Mouse (Mus musculus) liver, adult (tissue): ENCODE measurements at regions not wholly inside any gene's neighbourhood (a gene's known extent, or its start where the extent isn't known, plus 50 kb on each side); places are given as distances from the start of the nearest gene placed in this dataset.

Experiments
- GATA4 ChIP-seq: IDR thresholded peaks from 2 replicates; pipeline ENCODE4 v1.6.1; 2014; ENCODE audit warnings: mild to moderate bottlenecking, low read length; ENCODE audit not compliant: insufficient replicate concordance

DNA sequence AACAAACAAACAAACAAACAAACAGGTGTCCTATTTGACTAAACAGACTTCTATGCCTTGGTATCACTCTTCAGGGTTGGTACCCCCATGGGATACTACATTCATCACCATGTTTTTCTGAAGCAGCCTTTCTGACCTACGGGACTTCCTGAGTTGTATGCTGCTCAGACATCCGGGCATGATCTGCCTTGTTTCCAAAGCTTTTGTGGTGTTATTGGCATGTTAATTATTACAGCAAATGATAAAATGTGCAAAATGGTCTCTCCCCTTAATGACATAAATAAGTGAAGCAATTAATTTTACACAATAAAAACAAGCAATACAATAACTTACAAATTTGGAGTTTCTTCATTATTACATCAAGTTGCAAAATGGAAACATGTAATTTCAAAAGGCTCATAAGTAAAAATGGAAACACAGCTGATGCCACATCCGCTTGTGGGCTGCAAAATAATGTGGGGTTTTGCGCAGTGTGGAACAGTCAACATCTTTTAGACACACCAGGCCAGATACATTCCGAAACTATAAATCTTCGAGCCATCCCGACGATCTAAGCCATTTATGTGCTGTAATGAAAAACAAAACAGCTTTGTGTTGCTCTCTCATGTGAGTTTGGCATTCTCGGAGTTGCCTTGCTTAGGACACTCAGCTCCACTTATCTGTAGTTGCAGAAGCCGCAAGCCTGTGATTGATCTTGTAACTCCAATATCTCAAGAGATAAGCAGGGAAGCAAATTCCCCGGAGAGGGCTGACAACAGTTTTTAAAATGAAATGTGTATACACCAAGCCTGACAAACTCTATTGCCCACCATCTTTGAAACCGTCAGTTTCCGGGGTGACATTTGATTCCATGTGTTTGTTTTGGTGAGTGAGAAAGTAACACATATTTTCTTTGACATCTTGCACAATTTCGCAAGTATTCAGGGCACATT is 121.3 kb downstream of the Cdca7 start:
- no peak for TF ChIP-seq GATA4

DNA sequence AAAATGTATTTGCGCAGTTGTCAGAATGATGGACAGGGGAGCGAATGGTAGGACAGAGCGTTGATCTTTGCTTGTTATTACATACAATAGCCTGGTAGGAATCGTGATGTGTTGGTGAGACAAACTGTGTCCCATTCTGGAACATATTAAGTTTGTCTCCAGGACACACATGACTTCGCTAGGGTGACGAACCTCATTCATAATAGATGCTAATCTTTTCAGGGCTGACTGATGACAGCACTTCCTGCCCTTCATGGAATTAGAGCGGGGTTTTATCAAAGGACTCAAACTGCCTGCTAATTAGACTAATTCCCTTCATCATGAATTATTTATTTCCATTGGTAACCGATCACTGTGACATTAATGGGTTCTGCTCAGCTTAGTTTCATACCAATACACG is 122.0 kb downstream of the Cdca7 start:
- TF ChIP-seq GATA4: no peak

DNA sequence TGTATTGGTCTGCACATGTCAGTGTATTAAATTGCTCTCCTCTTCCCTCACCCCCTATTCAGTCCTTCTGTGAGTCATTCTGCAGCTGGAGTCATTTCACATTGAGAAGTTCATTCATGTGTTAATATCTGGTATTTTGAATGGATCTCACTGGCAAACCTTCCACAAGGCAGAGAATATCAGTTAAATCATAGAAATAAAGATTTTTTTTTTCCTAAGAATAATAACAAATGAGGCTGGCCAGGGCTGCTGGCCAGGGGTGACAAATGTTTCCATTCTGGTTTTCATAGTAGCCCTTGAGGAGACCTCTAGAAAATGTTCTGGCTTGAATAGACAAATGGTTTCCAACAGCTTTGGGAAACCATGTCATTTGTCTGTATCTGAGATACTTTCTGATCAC is 124.8 kb downstream of the Cdca7 start:
- no peak for TF ChIP-seq GATA4

DNA sequence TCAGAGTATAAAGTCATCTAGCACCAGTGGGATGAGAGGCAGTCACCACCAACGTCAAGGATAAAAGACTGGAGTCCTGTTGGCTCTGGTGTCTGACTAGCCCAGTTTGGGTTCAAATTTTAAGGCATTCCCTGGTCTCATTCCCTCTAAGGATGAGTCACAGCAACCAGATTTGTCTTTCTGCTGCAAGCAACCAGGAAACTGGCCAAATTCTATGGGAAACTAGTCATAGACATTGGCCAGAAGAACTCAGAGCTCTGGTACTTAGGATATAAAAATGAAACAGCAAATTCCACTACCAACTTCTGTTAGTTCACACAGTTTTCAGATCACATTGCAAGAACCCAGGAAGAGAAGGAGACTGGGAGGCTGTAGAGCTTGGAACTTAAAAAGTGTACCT is 126.2 kb downstream of the Cdca7 start:
- no peak for TF ChIP-seq GATA4

DNA sequence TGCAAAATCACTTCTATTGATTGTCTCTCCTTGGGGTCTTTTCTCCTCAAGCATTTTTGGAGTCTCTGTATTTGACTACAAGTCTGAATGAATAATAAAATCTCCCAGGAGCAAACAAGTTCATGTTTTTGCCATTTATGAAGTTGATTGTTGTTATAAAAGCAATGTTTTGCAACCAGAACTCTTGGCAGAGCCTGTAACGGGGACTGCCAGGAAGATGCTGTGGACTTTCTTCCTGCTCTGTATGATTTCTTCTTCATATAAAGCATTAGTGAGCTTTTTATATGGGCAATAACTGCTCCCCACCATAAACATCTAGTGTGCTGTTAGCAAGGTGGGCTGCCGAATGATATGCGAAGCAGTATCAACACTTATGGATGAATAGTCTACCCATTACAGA is 136.3 kb downstream of the Cdca7 start:
- TF ChIP-seq GATA4: no peak

DNA sequence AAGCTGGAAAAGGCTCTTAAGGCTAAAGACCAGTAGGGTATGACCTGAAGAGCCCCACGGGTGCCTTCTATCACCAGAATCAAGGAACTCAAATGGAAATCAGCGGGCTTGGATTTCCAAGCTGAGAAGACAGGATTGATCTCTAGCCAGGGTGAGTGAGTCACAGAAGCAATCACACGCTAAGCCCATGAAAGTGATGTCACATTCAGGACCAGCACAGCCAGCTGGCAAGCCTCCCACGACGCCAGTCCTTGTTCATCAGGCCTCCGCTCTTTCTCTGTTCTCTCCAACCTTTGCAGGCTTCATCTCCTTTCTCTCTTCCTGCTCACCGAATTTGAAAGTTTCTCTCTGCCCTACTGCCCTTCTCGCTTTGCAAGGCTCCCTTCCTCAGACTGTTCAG is 138.3 kb downstream of the Cdca7 start:
- no peak for TF ChIP-seq GATA4

DNA sequence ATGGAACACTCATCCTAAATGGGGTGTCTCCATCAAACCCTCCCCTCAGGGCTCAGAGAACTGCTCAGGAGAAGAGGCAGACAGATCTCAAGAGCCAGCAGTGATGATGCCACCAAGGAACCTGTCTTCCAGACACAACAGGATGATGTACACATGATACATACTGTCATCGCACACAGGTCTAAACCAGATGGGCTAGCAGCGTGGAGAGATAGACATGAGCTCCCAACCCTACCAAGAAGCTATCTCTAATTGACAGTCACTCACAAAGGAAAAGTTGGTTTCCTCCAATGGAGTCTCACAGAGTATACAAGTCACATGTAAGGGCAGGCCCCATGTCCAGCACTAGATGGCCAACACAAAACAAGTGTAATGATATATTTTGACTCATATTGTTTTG is 139.9 kb downstream of the Cdca7 start:
- no peak for TF ChIP-seq GATA4

DNA sequence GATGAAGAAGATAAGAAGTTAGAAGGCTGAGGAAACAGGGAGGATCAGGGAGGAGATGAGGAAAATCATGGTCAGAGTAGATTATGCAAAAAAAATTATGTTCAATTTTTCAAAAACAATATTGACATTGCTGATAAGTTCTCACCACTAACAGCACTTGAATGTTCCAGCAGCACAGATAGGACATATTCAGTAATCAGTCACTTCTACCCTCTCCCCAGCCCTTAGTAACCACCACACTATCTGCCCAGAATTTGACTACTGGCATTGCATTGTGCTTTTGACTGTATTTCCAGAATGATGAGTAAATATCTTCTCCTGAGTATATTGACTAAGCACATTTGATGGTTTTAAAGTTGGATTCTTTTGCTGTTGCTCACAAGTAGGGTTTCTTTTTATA is 140.5 kb downstream of the Cdca7 start:
- TF ChIP-seq GATA4: no peak

DNA sequence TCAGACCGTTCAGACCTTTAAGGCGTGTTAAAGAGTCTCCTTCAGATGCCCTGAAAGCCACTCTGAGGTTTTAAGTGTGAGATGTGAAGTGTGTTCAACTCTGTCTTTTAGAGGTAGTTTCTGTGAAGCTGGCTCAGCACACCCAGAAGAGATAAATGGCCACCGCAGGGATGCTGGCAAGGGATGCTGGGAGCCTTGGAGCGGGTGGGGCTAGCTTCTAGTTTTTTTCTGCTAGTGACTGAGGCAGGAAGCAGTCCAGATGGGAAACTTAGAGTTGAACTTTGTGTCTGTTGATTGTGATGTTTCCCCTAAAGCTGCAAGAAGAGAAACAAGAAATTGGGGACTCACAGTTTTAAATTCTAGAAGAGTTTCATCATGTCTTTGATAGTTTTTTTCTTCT is 143.5 kb downstream of the Cdca7 start:
- TF ChIP-seq GATA4: no peak

DNA sequence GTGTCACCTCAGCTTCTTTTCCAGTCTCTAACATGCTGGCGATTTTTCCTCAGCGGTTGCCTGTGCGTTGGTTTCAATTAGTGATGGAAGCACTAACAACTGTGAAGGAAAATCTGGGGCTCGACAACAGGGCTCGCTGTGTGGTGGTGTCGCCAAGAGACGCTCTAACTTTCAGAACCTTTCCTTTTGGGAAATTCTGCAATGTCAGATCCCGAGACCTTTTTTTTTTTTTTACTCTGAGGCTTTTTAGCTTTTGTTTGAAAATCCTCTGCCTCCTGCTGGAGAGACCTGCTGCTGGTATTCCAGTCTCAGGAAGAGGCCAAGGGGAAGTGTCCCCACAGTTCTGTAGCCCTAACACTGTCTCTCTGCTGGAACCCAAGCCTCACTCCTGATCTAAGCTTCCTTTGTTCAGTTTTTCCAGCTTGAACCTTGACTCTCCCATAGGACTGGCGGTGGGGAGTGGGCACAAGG is 144.3 kb downstream of the Cdca7 start:
- no peak for TF ChIP-seq GATA4

DNA sequence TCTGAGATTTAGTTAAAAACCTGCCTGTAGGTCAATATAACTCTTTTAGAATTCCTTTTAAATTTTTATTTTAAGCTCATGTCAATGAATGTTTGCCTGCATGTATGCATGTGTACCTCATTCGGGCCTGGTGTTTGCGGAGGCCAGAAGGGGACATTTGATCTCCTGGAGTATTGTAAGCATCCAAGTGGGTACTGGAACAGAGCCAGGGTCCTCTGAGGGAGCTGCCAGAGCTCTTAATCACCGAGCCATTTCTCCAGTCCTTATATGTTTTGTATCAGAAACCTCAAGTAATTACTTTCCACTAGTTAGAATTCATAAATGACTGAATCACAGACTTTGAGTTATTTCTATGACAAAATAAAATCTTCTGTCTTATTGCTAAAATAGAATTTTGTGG is 152.0 kb downstream of the Cdca7 start:
- TF ChIP-seq GATA4: no peak

DNA sequence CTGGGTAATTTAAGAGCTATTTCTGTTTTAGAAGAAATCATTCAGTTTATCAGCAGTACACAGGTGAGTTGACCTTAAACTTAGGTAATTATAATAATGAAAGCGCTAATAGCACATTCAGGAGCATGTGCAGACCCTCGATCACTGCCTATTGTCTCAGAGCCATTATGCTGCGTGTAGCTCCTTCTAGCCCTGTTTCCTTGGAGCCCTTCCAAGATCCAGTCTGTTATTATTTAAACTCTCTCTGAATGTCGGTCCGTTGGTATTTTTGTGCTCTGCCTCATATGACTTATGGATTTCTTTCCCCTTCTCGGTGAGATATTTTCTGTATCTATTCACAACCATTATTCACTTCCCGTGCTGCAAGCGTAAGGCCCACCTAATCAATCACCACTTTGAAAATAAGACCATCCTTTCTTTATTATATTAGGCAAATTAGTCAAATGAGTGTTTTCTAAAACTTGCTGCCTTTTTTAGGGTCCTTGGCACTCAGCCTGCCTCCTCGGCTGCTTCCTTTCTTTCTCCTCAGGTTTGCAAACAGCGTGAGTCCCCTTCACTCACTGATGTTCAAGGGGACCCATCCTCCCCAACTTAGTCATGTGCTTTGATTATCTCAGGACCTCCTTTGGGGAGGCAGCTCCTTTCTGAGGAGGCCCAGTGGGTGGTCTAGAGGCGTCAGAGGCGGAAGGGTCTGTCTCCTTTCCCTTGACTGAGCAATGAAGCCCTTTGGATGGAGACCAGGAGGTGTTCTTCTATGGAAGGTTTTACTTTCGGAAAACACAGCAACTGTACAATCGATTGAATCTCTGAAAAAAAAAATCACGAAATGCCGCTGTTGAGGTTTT is 152.9 kb downstream of the Cdca7 start:
- TF ChIP-seq GATA4: no peak

DNA sequence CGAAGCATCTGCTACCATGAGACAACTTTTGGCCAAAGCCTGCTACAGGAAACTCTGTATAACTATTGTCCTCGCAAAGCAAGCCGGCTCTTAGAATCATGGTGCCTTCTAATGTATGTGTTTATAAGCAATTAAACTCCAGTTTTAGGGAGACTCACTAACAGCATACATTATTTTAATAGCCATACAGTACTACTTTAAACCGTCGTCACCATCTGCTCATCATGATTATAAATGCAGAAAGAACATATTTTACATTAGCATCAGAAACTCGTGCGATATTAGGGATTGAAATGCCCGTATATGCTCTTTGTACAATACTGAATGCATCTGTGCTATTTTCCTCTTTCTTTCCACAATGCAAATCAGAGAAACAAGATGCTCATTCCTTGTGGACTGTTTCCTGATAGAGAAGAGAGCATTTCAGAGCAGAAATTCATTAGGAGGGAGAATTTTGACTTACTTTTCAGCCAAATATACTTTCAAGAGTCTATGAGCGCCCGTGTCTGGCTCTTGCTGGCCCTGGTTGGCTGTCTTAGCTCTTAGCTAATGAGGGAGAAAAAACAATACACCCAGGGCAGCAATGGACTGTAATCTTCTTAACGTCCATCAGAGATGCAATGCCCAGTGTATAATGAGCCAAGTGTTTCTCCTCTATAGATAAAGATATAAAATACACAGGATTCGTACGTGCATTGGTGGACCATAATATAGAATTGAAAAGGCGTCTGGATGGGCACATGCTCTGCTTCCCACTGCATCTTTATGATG is 153.9 kb downstream of the Cdca7 start:
- TF ChIP-seq GATA4: no peak

DNA sequence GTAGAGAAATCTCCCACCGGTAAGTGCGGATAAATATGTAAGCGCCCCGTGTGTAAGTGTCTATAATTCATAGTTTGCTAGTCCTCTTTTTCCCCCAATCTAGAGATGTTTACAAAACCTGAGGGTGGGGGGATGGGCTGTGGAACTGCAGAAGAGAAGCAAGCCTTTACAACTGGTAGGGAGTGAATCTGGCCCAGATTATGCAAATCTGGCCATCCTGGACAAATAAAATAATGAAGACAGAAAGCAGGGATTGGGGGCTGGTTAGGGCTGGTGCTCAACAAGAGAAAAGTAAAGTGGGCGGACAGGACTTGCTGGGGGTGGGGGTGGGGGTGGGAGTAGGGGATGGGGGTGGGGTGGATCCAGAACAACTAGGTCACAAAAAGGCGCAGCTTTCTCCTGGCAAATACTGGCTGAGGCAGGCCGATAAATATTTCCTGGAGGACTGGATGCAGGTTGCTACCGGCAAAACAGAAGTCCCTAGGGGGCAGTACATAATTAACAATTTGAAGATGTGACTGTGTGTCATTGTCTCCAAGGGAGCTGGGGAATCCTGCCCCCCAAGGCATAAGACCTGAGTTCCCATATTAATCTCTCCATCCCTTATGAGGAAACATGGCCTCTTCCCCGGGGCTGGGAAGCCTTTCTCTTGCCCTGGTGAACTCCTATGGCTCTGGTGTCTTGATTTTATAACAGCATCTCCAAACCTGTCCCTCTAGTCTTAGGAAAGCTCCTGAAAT is 162.1 kb downstream of the Cdca7 start:
- no peak for TF ChIP-seq GATA4

DNA sequence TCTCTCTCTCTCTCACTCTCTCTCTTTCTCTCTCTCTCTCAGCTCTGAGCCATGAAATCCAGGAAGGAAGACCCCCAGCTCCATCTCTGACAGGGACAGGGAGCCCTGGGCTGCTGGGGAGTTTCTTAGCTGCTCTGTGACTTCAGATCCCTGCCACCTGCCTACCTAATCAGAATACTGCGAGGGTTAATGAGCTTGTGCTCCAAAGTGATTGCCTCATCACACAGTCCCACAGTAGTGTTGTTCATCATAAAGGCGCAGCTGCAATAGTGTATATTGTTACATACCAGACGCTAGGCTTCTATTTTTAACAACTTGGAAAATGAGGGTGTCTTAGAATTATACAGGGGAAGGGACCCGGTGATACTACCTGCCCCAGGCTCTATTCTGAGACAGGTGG is 163.1 kb downstream of the Cdca7 start:
- no peak for TF ChIP-seq GATA4
